Mouse (Mus musculus): Measurements from ENCODE around the gene Arid4b. TPM values are rescaled to one million over a fixed set of nuclear protein-coding genes. Genes with fewer than 3 reads are reported as not detected.
"Not testable (repeated sequence)": the region's sequence is repeated elsewhere in the genome, so short reads cannot be mapped to it uniquely, and the experiment has no call there.

Gene Arid4b
- 99.5 and 104 TPM in 2 replicates for polyA plus RNA-seq (2016; fragmentation: Nextera tagmentation; extraction: Ambion mirVana)

- peak within 1 kb of the TSS; percentile 100 for H3K9ac ChIP-seq (replicated peaks)
- under 1% methylated on average over 63 of the region's 64 CpGs for WGBS
Measured at GRCm38 (mm10) chr13:14063013-14063941, at the start of gene Arid4b, which contains the start of gene Ggps1. Gene Arid4b, plus strand, starts transcription at chr13:14063232. Gene Ggps1, minus strand, starts transcription at chr13:14063488.

GRCm38 (mm10) chr13:14014001-14014400 lies 49.0 kb upstream of the Arid4b start:
- no peak overlapping the region for H3K4me3 ChIP-seq
- H3K9ac ChIP-seq (replicated peaks) = no peak overlapping the region
- no peak overlapping the region for H3K27ac ChIP-seq (replicated peaks)
- H3K27me3 ChIP-seq = no peaks in the 10 kb centered on the region
- peaks cover 60% of the 10 kb centered on the region for H3K36me3 ChIP-seq
- 95% methylated on average over 2 of the region's 2 CpGs for WGBS
- no peak overlapping the region for H3K4me2 ChIP-seq (replicated peaks)
- ATAC-seq (ENCODE audit: low FRiP score, low read depth) = no peak
- no peaks in the 10 kb centered on the region for H3K9me3 ChIP-seq
- H3K4me1 ChIP-seq = no peaks in the 10 kb centered on the region

More at GRCm38 (mm10) chr13:14063013-14063941, at the start of gene Arid4b, which contains the start of gene Ggps1:
- Histone ChIP-seq H3K27ac (replicated peaks) (peak within 1 kb of the TSS; percentile 98), H3K27me3 (no peaks in the 10 kb centered on the region), H3K4me2 (replicated peaks) (peak within 1 kb of the TSS; percentile 86), H3K9me3 (no peaks in the 10 kb centered on the region), H3K4me3 (peak within 1 kb of the TSS; percentile 100), H3K4me1 (peaks cover 24% of the 10 kb centered on the region), H3K36me3 (peaks cover 4% of the 10 kb centered on the region; the same call in 1 of the 2 replicates)
- peak; percentile 97 for ATAC-seq (ENCODE audit: low FRiP score, low read depth)

DNA sequence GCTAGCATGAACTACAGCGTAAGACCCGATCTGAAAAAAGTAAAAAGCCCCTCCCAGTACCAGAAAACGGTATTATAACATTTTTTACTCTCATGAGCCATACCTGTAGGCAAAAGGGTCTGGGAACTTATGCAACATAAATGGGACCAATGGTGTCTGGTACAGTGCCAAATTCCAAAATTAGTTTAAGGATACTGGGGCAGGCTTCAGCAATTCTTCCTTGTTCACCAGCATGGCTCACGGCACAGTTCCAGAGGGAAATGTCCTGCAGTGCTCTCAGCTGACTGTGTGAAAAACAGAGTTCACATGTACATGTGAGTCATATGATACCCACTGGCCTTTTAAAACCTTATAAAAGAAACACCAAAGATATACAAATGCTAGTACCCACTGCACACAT lies 48.5 kb upstream of the Arid4b start:
- Histone ChIP-seq H3K27ac (replicated peaks) (no peak overlapping the region), H3K9ac (replicated peaks) (no peak overlapping the region), H3K4me3 (no peak overlapping the region), H3K36me3 (peaks cover 58% of the 10 kb centered on the region), H3K4me1 (no peaks in the 10 kb centered on the region), H3K4me2 (replicated peaks) (no peak overlapping the region), H3K9me3 (no peaks in the 10 kb centered on the region), H3K27me3 (no peaks in the 10 kb centered on the region)
- no peak for ATAC-seq (ENCODE audit: low FRiP score, low read depth)
- WGBS = 96% methylated on average over 4 of the region's 4 CpGs

DNA sequence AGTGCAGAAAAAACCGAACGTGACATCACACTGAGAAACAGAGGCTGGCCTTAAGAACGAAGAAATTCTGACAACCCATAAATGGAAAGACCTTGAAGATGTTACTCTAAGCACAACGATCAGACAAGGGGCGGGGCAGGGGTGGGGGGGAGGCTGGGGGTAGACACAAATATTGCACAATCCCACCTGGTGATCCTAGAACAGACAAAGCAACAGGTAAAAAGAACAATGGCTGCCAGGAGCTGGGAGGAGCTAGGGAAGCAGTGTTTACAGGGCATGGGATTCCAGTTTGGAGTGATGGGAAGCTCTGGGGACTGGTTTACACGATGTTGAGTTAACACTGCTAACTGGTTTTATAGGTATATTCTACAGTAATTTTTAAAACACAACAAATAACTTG lies 47.4 kb upstream of the Arid4b start:
- WGBS = 95% methylated on average over 6 of the region's 6 CpGs
- Histone ChIP-seq H3K9ac (replicated peaks) (no peak overlapping the region), H3K27ac (replicated peaks) (no peak overlapping the region), H3K36me3 (peaks cover 57% of the 10 kb centered on the region), H3K27me3 (no peaks in the 10 kb centered on the region), H3K4me1 (no peaks in the 10 kb centered on the region), H3K4me3 (no peak overlapping the region), H3K9me3 (no peaks in the 10 kb centered on the region), H3K4me2 (replicated peaks) (no peak overlapping the region)
- ATAC-seq (ENCODE audit: low FRiP score, low read depth) = no peak

DNA sequence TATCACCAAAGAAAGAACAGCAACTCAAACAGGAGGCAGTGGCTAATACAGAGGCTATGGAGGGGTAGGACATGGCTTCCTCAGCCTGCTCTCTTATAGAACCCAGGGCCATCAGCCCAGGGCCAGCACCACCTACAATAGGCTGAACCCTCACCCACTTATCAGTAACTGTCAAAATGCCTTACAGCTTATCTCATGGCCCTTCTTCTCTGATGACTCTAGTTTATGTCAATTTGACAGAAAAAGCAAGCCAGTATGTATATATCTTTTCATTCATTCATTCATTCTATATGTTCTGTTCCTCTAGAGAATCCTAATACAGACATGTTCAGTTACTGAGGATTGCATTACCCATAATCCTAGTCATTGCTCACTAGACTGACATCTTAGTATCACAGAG lies 44.7 kb upstream of the Arid4b start:
- no peak overlapping the region for H3K9ac ChIP-seq (replicated peaks)
- no peaks in the 10 kb centered on the region for H3K27me3 ChIP-seq
- H3K36me3 ChIP-seq = peaks cover 41% of the 10 kb centered on the region
- H3K27ac ChIP-seq (replicated peaks) = no peak overlapping the region
- H3K4me1 ChIP-seq = no peaks in the 10 kb centered on the region
- H3K9me3 ChIP-seq = no peaks in the 10 kb centered on the region
- no peak overlapping the region for H3K4me2 ChIP-seq (replicated peaks)
- no peak for ATAC-seq (ENCODE audit: low FRiP score, low read depth)
- no peak overlapping the region for H3K4me3 ChIP-seq

GRCm38 (mm10) chr13:14018852-14019251 lies 44.2 kb upstream of the Arid4b start:
- no peak overlapping the region for H3K4me3 ChIP-seq
- H3K9me3 ChIP-seq = no peaks in the 10 kb centered on the region

GRCm38 (mm10) chr13:14021417-14021816 lies 41.6 kb upstream of the Arid4b start:
- not testable (repeated sequence) for H3K4me2 ChIP-seq (replicated peaks); H3K4me3 ChIP-seq; ATAC-seq (ENCODE audit: low FRiP score, low read depth); H3K27ac ChIP-seq (replicated peaks); H3K27me3 ChIP-seq; H3K4me1 ChIP-seq; H3K9me3 ChIP-seq; H3K9ac ChIP-seq (replicated peaks)
- WGBS = 83% methylated on average over 11 of the region's 12 CpGs
- peaks cover 31% of the 10 kb centered on the region for H3K36me3 ChIP-seq

More at GRCm38 (mm10) chr13:14018852-14019251, 44.2 kb upstream of the Arid4b start:
- no peak for ATAC-seq (ENCODE audit: low FRiP score, low read depth)
- 96% methylated on average over 3 of the region's 3 CpGs for WGBS
- Histone ChIP-seq H3K27me3 (no peaks in the 10 kb centered on the region), H3K4me2 (replicated peaks) (no peak overlapping the region), H3K27ac (replicated peaks) (no peak overlapping the region), H3K36me3 (peaks cover 37% of the 10 kb centered on the region), H3K9ac (replicated peaks) (no peak overlapping the region), H3K4me1 (no peaks in the 10 kb centered on the region)

DNA sequence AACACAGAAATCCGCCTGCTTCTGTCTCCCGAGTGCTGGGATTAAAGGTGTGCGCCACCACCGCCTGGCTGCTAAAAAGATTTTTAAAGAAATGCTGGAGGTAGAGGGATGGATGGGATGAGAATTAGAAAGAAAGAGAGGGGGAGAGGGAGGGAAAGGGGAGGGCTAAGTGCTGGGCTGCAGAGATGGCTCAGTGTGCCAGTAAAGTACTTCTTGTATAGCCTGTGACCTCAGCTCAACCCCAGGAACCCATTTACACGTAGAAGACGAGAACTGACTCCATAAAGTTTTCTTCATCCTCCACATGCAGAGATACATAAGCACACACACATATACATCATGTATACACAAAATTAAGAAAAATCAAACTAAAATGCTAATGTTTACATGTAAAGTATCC lies 37.5 kb upstream of the Arid4b start:
- no peak for ATAC-seq (ENCODE audit: low FRiP score, low read depth)
- peaks cover 27% of the 10 kb centered on the region for H3K36me3 ChIP-seq
- WGBS = 91% methylated on average over 6 of the region's 6 CpGs

GRCm38 (mm10) chr13:14026154-14026820 lies 36.7 kb upstream of the Arid4b start:
- Histone ChIP-seq H3K27ac (replicated peaks) (no peak overlapping the region), H3K36me3 (peaks cover 27% of the 10 kb centered on the region), H3K27me3 (no peaks in the 10 kb centered on the region), H3K4me1 (no peaks in the 10 kb centered on the region), H3K4me2 (replicated peaks) (no peak overlapping the region), H3K9ac (replicated peaks) (no peak overlapping the region), H3K9me3 (no peaks in the 10 kb centered on the region), H3K4me3 (no peak overlapping the region)
- no peak for ATAC-seq (ENCODE audit: low FRiP score, low read depth)
- 97% methylated on average over 6 of the region's 6 CpGs for WGBS

More for the DNA sequence above, 37.5 kb upstream of the Arid4b start:
- no peaks in the 10 kb centered on the region for H3K9me3 ChIP-seq
- H3K4me3 ChIP-seq = no peak overlapping the region
- H3K27me3 ChIP-seq = no peaks in the 10 kb centered on the region
- no peak overlapping the region for H3K9ac ChIP-seq (replicated peaks)
- H3K4me1 ChIP-seq = no peaks in the 10 kb centered on the region
- no peak overlapping the region for H3K27ac ChIP-seq (replicated peaks)
- no peak overlapping the region for H3K4me2 ChIP-seq (replicated peaks)

GRCm38 (mm10) chr13:14033309-14034072 lies 29.5 kb upstream of the Arid4b start:
- Histone ChIP-seq H3K4me3 (no peak overlapping the region), H3K9ac (replicated peaks) (no peak overlapping the region), H3K27me3 (no peaks in the 10 kb centered on the region), H3K4me2 (replicated peaks) (no peak overlapping the region), H3K4me1 (peaks cover 3% of the 10 kb centered on the region), H3K27ac (replicated peaks) (no peak overlapping the region), H3K9me3 (no peaks in the 10 kb centered on the region), H3K36me3 (peaks cover 9% of the 10 kb centered on the region)
- WGBS = 87% methylated on average over 5 of the region's 5 CpGs
- no peak for ATAC-seq (ENCODE audit: low FRiP score, low read depth)

DNA sequence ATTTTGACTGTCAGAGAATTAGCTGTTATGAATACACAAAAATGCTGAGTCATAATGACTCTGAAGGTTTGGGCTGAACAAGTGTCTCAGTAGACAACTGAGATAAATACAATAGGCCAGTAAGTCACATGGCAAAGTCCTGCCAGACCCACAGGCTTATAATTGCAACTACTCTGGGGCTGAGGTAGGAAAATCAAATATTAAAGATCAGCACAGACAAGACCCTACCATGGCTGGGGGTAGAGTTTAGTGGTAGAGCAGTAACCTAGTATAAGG lies 29.0 kb upstream of the Arid4b start:
- no peaks in the 10 kb centered on the region for H3K27me3 ChIP-seq
- H3K9ac ChIP-seq (replicated peaks) = no peak overlapping the region
- no peak overlapping the region for H3K27ac ChIP-seq (replicated peaks)
- ATAC-seq (ENCODE audit: low FRiP score, low read depth) = no peak
- H3K4me2 ChIP-seq (replicated peaks) = no peak overlapping the region
- peaks cover 7% of the 10 kb centered on the region for H3K4me1 ChIP-seq
- H3K4me3 ChIP-seq = no peak overlapping the region
- H3K36me3 ChIP-seq = peaks cover 5% of the 10 kb centered on the region
- no peaks in the 10 kb centered on the region for H3K9me3 ChIP-seq

DNA sequence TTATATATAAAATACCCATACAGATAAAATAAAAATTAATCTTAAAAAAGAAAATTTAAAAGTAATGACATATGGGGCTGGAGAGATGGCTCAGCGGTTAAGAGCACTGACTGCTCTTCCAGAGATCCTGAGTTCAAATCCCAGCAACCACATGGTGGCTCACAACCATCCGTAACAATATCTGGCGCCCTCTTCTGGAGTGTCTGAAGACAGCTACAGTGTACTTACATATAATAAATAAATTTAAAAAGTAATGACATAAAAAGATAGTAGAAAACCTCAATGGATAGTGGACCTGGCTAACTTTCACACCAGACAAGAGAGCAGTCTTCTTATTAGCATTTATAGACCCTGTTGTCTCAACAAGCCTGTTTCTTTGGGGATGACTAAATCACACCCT lies 27.7 kb upstream of the Arid4b start:
- not testable (repeated sequence) for H3K27ac ChIP-seq (replicated peaks); H3K27me3 ChIP-seq; H3K36me3 ChIP-seq; H3K9ac ChIP-seq (replicated peaks); H3K4me2 ChIP-seq (replicated peaks); ATAC-seq (ENCODE audit: low FRiP score, low read depth); H3K4me3 ChIP-seq; H3K9me3 ChIP-seq
- peaks cover 11% of the 10 kb centered on the region for H3K4me1 ChIP-seq
- 89% methylated on average over 3 of the region's 3 CpGs for WGBS
